Mouse (Mus musculus) adrenal gland, postnatal 25 days (tissue): ENCODE results near the gene Afmid. TPM values are rescaled to one million over a fixed set of nuclear protein-coding genes. Genes with fewer than 3 reads are reported as not detected.
"Not testable (repeated sequence)": the region's sequence is repeated elsewhere in the genome, so short reads cannot be mapped to it uniquely, and the experiment has no call there.

Experiments used
- DNase-seq: peaks from one replicate; pipeline ENCODE4 v3.0.0; 2021; ENCODE audit warnings: mixed read lengths
- total RNA-seq: library from RNA; stranded (reverse); gene quantifications from 2 replicates; pipeline ENCODE4 v1.2.3, GENCODE M21; 2021

The Afmid gene
- total RNA-seq, 1 experiment from 2014 or later, result 10.1 TPM

- peak; percentile 78 for DNase-seq
Measured at GRCm38 (mm10) chr11:117824060-117824969, 1.4 kb upstream of the Afmid start.

- no peak for DNase-seq
Measured at GRCm38 (mm10) chr11:117826164-117826563, 440 bp downstream of the Afmid start.

- no peak for DNase-seq
Measured at GRCm38 (mm10) chr11:117826916-117827315, 1.2 kb downstream of the Afmid start.

GRCm38 (mm10) chr11:117827386-117827785, 1.7 kb downstream of the Afmid start:
- no peak for DNase-seq

- peak; percentile 42 for DNase-seq
Measured at GRCm38 (mm10) chr11:117828149-117828887, 2.6 kb downstream of the Afmid start.

- peak; percentile 26 for DNase-seq
Measured at GRCm38 (mm10) chr11:117828888-117829604, 3.3 kb downstream of the Afmid start.

- no peak for DNase-seq
Measured at GRCm38 (mm10) chr11:117829671-117830215, 4.0 kb downstream of the Afmid start.

- no peak for DNase-seq
Measured at GRCm38 (mm10) chr11:117830401-117830800, 4.7 kb downstream of the Afmid start.

GRCm38 (mm10) chr11:117832086-117832969, 6.6 kb downstream of the Afmid start:
- DNase-seq, result peak; percentile 63

GRCm38 (mm10) chr11:117833509-117833908, 7.8 kb downstream of the Afmid start:
- DNase-seq, result not testable (repeated sequence)

GRCm38 (mm10) chr11:117834086-117834485, 8.4 kb downstream of the Afmid start:
- DNase-seq, result no peak

GRCm38 (mm10) chr11:117836306-117836705, 10.6 kb downstream of the Afmid start:
- DNase-seq, result peak; percentile 28

GRCm38 (mm10) chr11:117838572-117838971, 12.8 kb downstream of the Afmid start:
- no peak for DNase-seq

- DNase-seq, result no peak
Measured at GRCm38 (mm10) chr11:117839021-117839420, 13.3 kb downstream of the Afmid start.

GRCm38 (mm10) chr11:117840910-117841309, 15.2 kb downstream of the Afmid start:
- no peak for DNase-seq

- no peak for DNase-seq
Measured at GRCm38 (mm10) chr11:117843434-117843833, 17.7 kb downstream of the Afmid start.

GRCm38 (mm10) chr11:117844997-117845396, 19.3 kb downstream of the Afmid start:
- no peak for DNase-seq

- no peak for DNase-seq
Measured at GRCm38 (mm10) chr11:117845651-117846050, 19.9 kb downstream of the Afmid start.

- DNase-seq, result no peak
Measured at GRCm38 (mm10) chr11:117846640-117847039, 20.9 kb downstream of the Afmid start.

- no peak for DNase-seq
Measured at GRCm38 (mm10) chr11:117847593-117848215, 22.0 kb downstream of the Afmid start.
